ENCODE assay signal across 13 mouse cellular contexts in genomic region chr9:82884177-82884576, GRCm38 (mm10). TPM values are rescaled to one million over a fixed set of nuclear protein-coding genes. Genes with fewer than 3 reads are reported as not detected.
DNase-seq lines count a peak whose midpoint lies in the region; ATAC-seq and TF ChIP-seq lines count a peak whose summit lies in the region.
"Had no signal": no experiment of that assay in that cellular context is flagged by ENCODE, and none has a peak within 500 bp of the region (broad histone marks: within the 10 kb centered on the region; RNA-seq: fewer than 3 reads in every experiment).

No protein-coding gene starts in this region.

- no peak for ATAC-seq in stomach, postnatal 0 days (ENCODE audit: low FRiP score, low TSS enrichment)
- ATAC-seq: intestine, embryonic 15.5 days had no signal

- H3K9ac ChIP-seq in stomach, postnatal 0 days (ENCODE audit: low read length) = no peak overlapping the region
- H3K9ac ChIP-seq: embryonic facial prominence, embryonic 15.5 days; intestine, embryonic 15.5 days had no signal

- H3K36me3 ChIP-seq in stomach, postnatal 0 days (ENCODE audit: control insufficient read depth, insufficient read depth, low read length) = peaks cover 9% of the 10 kb centered on the region

- no peaks in the 10 kb centered on the region for H3K4me1 ChIP-seq in stomach, postnatal 0 days (replicated peaks; ENCODE audit: control insufficient read depth, insufficient read depth)
- H3K4me1 ChIP-seq: embryonic facial prominence, embryonic 15.5 days; intestine, embryonic 15.5 days; midbrain, embryonic 10.5 days had no signal

- no peaks in the 10 kb centered on the region for H3K9me3 ChIP-seq in stomach, postnatal 0 days (ENCODE audit: control insufficient read depth, low read length)
- H3K9me3 ChIP-seq: embryonic facial prominence, embryonic 15.5 days; intestine, embryonic 15.5 days; midbrain, embryonic 10.5 days had no signal

- TF ChIP-seq CTCF in stomach, postnatal 0 days (IDR thresholded peaks at IDR 0.05; ENCODE audit: low read depth) = peak; percentile 27; the same call in 1 of the 2 replicates

- no peak for TF ChIP-seq EP300 in stomach, postnatal 0 days (optimal IDR thresholded peaks at IDR 0.05)

- H3K27me3 ChIP-seq in stomach, postnatal 0 days (ENCODE audit: control insufficient read depth, insufficient read depth, low read length) = no peaks in the 10 kb centered on the region
- H3K27me3 ChIP-seq: embryonic facial prominence, embryonic 15.5 days; intestine, embryonic 15.5 days had no signal

- no peak overlapping the region for H3K27ac ChIP-seq in stomach, postnatal 0 days (replicated peaks)
- H3K27ac ChIP-seq: embryonic facial prominence, embryonic 15.5 days; intestine, embryonic 15.5 days; midbrain, embryonic 10.5 days had no signal

- H3K4me2 ChIP-seq in stomach, postnatal 0 days (replicated peaks; ENCODE audit: low read depth) = no peak overlapping the region
- H3K4me2 ChIP-seq: embryonic facial prominence, embryonic 15.5 days; intestine, embryonic 15.5 days had no signal

- peak; percentile 8 for DNase-seq in kidney, postnatal 14 days
- no peak for DNase-seq in kidney, postnatal 4 days
- peak; percentile 16 for DNase-seq in thymus, postnatal 4 days
- no peak for DNase-seq in thymus, adult 18-20 months
- DNase-seq in ZHBTc4 (ENCODE audit: low read depth, low spot score) = peak; percentile 55
- DNase-seq in stomach, postnatal 0 days (ENCODE audit: low spot score) = no peak
- no peak for DNase-seq in right cerebral cortex, postnatal 14 days
- DNase-seq in heart, adult 9 months (ENCODE audit: low spot score in 2 of 2) = no peak
- DNase-seq: heart, postnatal 10 days; right cerebral cortex, postnatal 25 days had no signal

- no peak overlapping the region for H3K4me3 ChIP-seq in stomach, postnatal 0 days (ENCODE audit: low read depth, low read length)
- H3K4me3 ChIP-seq: embryonic facial prominence, embryonic 15.5 days; intestine, embryonic 15.5 days; midbrain, embryonic 10.5 days had no signal

RNA-seq across cellular contexts. Expression of gene Irak1bp1, which starts 54.8 kb away (rescaled TPM):
- polyA plus RNA-seq in stomach, postnatal 0 days (2015; fragmentation: Nextera tagmentation; extraction: Ambion mirVana) = 12.5 and 13.0 TPM in 2 replicates

Comparison
In these comparisons a context has a peak if more than half of its experiments do, and no peak if none do; other contexts are left out.
1. DNase-seq: peak in kidney, postnatal 14 days (single experiment), thymus, postnatal 4 days (single experiment) and ZHBTc4 (single experiment); none in kidney, postnatal 4 days (0 of 2), thymus, adult 18-20 months (0 of 2), stomach, postnatal 0 days (single experiment), right cerebral cortex, postnatal 14 days (single experiment) and heart, adult 9 months (0 of 2).